Mouse (Mus musculus): ENCODE measurements around the gene Ccrl2. TPM values are rescaled to one million over a fixed set of nuclear protein-coding genes. Genes with fewer than 3 reads are reported as not detected.

The Ccrl2 gene
- polyA plus RNA-seq, 1 experiment from 2014 or later = 2.1 TPM

DNA sequence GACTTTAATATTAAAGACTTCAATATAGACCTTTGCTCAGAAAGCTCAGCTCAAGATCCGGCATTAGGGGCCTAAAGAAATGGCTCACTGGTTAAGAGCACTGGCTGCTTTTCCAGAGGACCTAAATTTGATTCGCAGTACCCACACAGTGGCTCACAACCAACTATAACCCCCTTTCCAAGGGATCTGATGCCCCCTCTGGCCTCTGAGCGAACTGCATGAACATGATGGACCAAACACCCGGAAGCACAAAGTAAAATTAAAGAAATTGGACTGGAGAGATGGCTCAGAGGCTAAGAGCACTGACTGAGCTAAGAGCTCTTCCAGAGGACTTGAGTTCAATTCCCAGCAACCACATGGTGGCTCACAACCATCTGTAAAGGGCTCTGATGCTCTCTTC lies 41.7 kb downstream of the Ccrl2 start:
- WGBS = 80% methylated on average over 4 of the region's 4 CpGs
- Histone ChIP-seq H3K27ac (ENCODE audit: low read depth) (no peak overlapping the region), H3K27me3 (ENCODE audit: insufficient read depth, low read length) (no peaks in the 10 kb centered on the region), H3K4me2 (no peak overlapping the region), H3K4me3 (ENCODE audit: low read depth, low read length) (no peak overlapping the region), H3K9ac (no peak overlapping the region), H3K4me1 (ENCODE audit: insufficient read depth) (no peaks in the 10 kb centered on the region), H3K36me3 (ENCODE audit: insufficient read depth) (no peaks in the 10 kb centered on the region), H3K9me3 (ENCODE audit: low read depth, low read length) (no peaks in the 10 kb centered on the region)
- DNase-seq (no peak), ATAC-seq (ENCODE audit: insufficient read depth) (no peak)
- peak; percentile 23; the same call in 1 of the 2 replicates for TF ChIP-seq CTCF (IDR thresholded peaks at IDR 0.05; ENCODE audit: low read depth)

DNA sequence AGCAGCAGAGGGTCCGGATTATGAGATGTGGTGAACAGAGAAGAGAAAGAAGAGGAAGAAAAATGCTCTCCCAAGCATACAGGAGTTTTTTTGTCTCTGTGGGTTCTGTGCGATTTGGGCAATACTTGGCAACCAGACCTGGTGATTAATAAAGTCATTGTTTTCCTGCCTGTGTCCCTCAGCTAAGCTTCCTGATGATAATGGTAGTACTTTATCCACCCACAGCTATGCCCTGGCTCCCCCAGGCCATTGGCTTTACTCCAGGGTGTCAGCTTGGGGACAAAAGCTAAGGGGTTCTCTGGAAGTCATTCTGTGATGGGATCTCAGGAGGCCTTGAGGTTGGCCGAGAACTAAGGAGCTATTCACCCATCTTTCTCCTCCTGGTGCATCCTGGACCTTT lies 45.3 kb downstream of the Ccrl2 start:
- no peak for ATAC-seq (ENCODE audit: insufficient read depth)
- H3K36me3 ChIP-seq (ENCODE audit: insufficient read depth) = no peaks in the 10 kb centered on the region
- TF ChIP-seq CTCF (IDR thresholded peaks at IDR 0.05; ENCODE audit: low read depth) = no peak
- H3K4me2 ChIP-seq = no peak overlapping the region
- no peak overlapping the region for H3K4me3 ChIP-seq (ENCODE audit: low read depth, low read length)
- no peaks in the 10 kb centered on the region for H3K9me3 ChIP-seq (ENCODE audit: low read depth, low read length)
- no peaks in the 10 kb centered on the region for H3K4me1 ChIP-seq (ENCODE audit: insufficient read depth)
- no peak overlapping the region for H3K27ac ChIP-seq (ENCODE audit: low read depth)
- H3K9ac ChIP-seq = no peak overlapping the region
- H3K27me3 ChIP-seq (ENCODE audit: insufficient read depth, low read length) = no peaks in the 10 kb centered on the region
- no peak for DNase-seq
- 69% methylated on average over 3 of the region's 3 CpGs for WGBS

DNA sequence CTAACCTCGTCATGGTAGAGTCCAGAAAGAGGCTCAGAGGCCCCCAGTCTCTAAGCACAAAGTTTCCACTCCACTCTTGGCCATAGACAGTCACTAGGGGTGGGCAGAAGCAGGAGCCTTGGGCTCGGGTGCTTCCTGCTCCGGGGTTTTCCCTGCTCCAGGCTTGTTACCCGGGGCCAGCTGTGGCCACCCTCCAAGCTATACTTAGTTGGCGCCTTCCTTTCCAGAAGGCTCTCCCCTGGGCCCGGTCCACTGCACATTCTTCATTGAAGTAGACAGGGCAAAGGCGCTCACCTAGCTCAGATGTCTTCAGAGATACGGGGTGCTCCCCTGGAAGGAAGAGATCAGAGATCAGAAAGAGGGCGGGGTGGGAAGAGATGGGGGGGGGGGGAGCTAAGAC lies 45.8 kb downstream of the Ccrl2 start:
- no peaks in the 10 kb centered on the region for H3K27me3 ChIP-seq (ENCODE audit: insufficient read depth, low read length)
- no peaks in the 10 kb centered on the region for H3K36me3 ChIP-seq (ENCODE audit: insufficient read depth)
- H3K9me3 ChIP-seq (ENCODE audit: low read depth, low read length) = no peaks in the 10 kb centered on the region
- no peak overlapping the region for H3K4me2 ChIP-seq
- TF ChIP-seq CTCF (IDR thresholded peaks at IDR 0.05; ENCODE audit: low read depth) = no peak
- 80% methylated on average over 9 of the region's 9 CpGs for WGBS
- DNase-seq = no peak
- ATAC-seq (ENCODE audit: insufficient read depth) = no peak
- no peaks in the 10 kb centered on the region for H3K4me1 ChIP-seq (ENCODE audit: insufficient read depth)
- H3K9ac ChIP-seq = no peak overlapping the region
- no peak overlapping the region for H3K4me3 ChIP-seq (ENCODE audit: low read depth, low read length)
- H3K27ac ChIP-seq (ENCODE audit: low read depth) = no peak overlapping the region

DNA sequence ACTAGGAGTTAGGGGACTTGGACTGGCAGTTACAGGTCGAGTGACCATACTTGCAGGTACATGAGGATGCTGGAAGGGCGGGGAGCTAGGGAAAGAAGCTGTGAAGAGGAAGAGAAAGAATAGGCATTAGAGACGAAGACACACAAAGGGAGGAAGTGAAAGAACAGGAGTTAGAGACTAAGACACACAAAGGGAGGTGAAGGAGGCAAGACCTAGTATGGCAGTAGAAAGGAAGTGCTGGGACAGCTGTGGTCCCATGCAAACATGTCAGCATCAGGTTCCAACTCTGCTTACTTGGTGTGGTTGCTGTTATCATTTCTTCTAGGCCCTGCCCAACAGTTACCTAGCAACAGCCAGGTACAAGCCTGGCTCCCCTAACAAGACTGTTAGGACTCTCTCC lies 47.6 kb downstream of the Ccrl2 start:
- H3K27me3 ChIP-seq (ENCODE audit: insufficient read depth, low read length) = no peaks in the 10 kb centered on the region
- no peaks in the 10 kb centered on the region for H3K4me1 ChIP-seq (ENCODE audit: insufficient read depth)
- H3K9me3 ChIP-seq (ENCODE audit: low read depth, low read length) = no peaks in the 10 kb centered on the region
- no peak overlapping the region for H3K4me2 ChIP-seq
- H3K4me3 ChIP-seq (ENCODE audit: low read depth, low read length) = no peak overlapping the region
- DNase-seq (no peak), ATAC-seq (ENCODE audit: insufficient read depth) (no peak)
- no peaks in the 10 kb centered on the region for H3K36me3 ChIP-seq (ENCODE audit: insufficient read depth)
- no peak overlapping the region for H3K27ac ChIP-seq (ENCODE audit: low read depth)
- WGBS = 65% methylated on average over 3 of the region's 3 CpGs
- TF ChIP-seq CTCF (IDR thresholded peaks at IDR 0.05; ENCODE audit: low read depth) = no peak
- no peak overlapping the region for H3K9ac ChIP-seq

DNA sequence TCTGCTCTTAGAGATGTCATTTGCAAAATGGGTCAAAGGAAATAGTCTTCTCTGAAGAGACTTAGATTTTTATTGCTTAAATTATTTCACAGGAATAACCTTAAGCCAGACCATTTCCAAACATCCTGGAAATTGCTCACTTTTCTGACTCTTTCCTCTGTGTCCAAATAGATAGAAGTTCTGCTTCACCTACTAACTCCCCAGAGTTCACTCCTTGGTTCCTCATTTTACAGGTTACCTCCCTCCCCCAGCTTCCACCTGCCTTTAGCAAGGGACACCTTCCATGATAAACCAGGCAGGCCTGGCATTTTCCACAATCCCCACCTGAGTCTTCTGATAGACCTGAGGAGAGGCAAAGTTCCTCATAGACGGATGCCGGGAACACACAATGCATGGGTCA lies 50.8 kb downstream of the Ccrl2 start:
- H3K4me3 ChIP-seq (ENCODE audit: low read depth, low read length) = no peak overlapping the region
- H3K36me3 ChIP-seq (ENCODE audit: insufficient read depth) = no peaks in the 10 kb centered on the region
- H3K4me2 ChIP-seq = no peak overlapping the region
- 87% methylated on average over 2 of the region's 2 CpGs for WGBS
- H3K4me1 ChIP-seq (ENCODE audit: insufficient read depth) = no peaks in the 10 kb centered on the region
- no peaks in the 10 kb centered on the region for H3K27me3 ChIP-seq (ENCODE audit: insufficient read depth, low read length)
- DNase-seq = no peak
- no peak for ATAC-seq (ENCODE audit: insufficient read depth)
- H3K9me3 ChIP-seq (ENCODE audit: low read depth, low read length) = no peaks in the 10 kb centered on the region
- no peak overlapping the region for H3K27ac ChIP-seq (ENCODE audit: low read depth)
- TF ChIP-seq CTCF (IDR thresholded peaks at IDR 0.05; ENCODE audit: low read depth) = no peak
- H3K9ac ChIP-seq = no peak overlapping the region

Other genes with a start within 250 kb of the Ccrl2 start
- not detected in 2 replicates for gene Prss44, start 243.5 kb downstream of the Ccrl2 start, polyA plus RNA-seq (2014; fragmentation: Nextera tagmentation; extraction: Ambion mirVana)
- not detected in 2 replicates for gene Prss43, start 230.8 kb downstream of the Ccrl2 start, polyA plus RNA-seq (2014; fragmentation: Nextera tagmentation; extraction: Ambion mirVana)
- 0.15 TPM in 1 of 2 replicates, not detected in the other for gene Prss45, start 222.9 kb downstream of the Ccrl2 start, polyA plus RNA-seq (2014; fragmentation: Nextera tagmentation; extraction: Ambion mirVana)
- gene Prss46, start 213.0 kb downstream of the Ccrl2 start, polyA plus RNA-seq (2014; fragmentation: Nextera tagmentation; extraction: Ambion mirVana) = not detected in 2 replicates
- not detected in 2 replicates for gene Prss50, start 199.6 kb downstream of the Ccrl2 start, polyA plus RNA-seq (2014; fragmentation: Nextera tagmentation; extraction: Ambion mirVana)
- gene Als2cl, start 177.6 kb downstream of the Ccrl2 start, polyA plus RNA-seq (2014; fragmentation: Nextera tagmentation; extraction: Ambion mirVana) = 4.5 and 5.1 TPM in 2 replicates
- gene Tmie, start 177.4 kb downstream of the Ccrl2 start, polyA plus RNA-seq (2014; fragmentation: Nextera tagmentation; extraction: Ambion mirVana) = 0.21 and 0.31 TPM in 2 replicates
- gene Fam240a, start 140.7 kb downstream of the Ccrl2 start, polyA plus RNA-seq (2014; fragmentation: Nextera tagmentation; extraction: Ambion mirVana) = not detected in 2 replicates
- not detected in 2 replicates for gene Tdgf1, start 111.4 kb downstream of the Ccrl2 start, polyA plus RNA-seq (2014; fragmentation: Nextera tagmentation; extraction: Ambion mirVana)
- gene Lrrc2, start 106.0 kb downstream of the Ccrl2 start, polyA plus RNA-seq (2014; fragmentation: Nextera tagmentation; extraction: Ambion mirVana) = 0.12 TPM in 1 of 2 replicates, not detected in the other
- 0.15 and 0.41 TPM in 2 replicates for gene Rtp3, start 66.9 kb downstream of the Ccrl2 start, polyA plus RNA-seq (2014; fragmentation: Nextera tagmentation; extraction: Ambion mirVana)
- gene Ltf, start 38.2 kb downstream of the Ccrl2 start, polyA plus RNA-seq (2014; fragmentation: Nextera tagmentation; extraction: Ambion mirVana) = 0.17 and 2.5 TPM in 2 replicates
- gene Lrrfip2, start 60.1 kb upstream of the Ccrl2 start, polyA plus RNA-seq (2014; fragmentation: Nextera tagmentation; extraction: Ambion mirVana) = 39.6 and 40.4 TPM in 2 replicates
- 36.1 and 39.2 TPM in 2 replicates for gene Mlh1, start 214.3 kb upstream of the Ccrl2 start, polyA plus RNA-seq (2014; fragmentation: Nextera tagmentation; extraction: Ambion mirVana)
- gene Epm2aip1, start 214.4 kb upstream of the Ccrl2 start, polyA plus RNA-seq (2014; fragmentation: Nextera tagmentation; extraction: Ambion mirVana) = 36.0 and 37.3 TPM in 2 replicates

Data from lung, embryonic 14.5 days (tissue).